Mouse (Mus musculus): ENCODE data around the gene B2m. TPM values are rescaled to one million over a fixed set of nuclear protein-coding genes. Genes with fewer than 3 reads are reported as not detected.

B2m gene
- polyA plus RNA-seq, 1 experiment from 2014 or later, result 89.8 TPM

Other genes with a start within 250 kb of the B2m start
- 40.1 and 48.9 TPM in 2 replicates for gene Ctdspl2, start 191.7 kb upstream of the B2m start, polyA plus RNA-seq (2014; fragmentation: Nextera tagmentation; extraction: Ambion mirVana)
- gene Mageb3, start 191.6 kb upstream of the B2m start, polyA plus RNA-seq (2014; fragmentation: Nextera tagmentation; extraction: Ambion mirVana), result 0.50 and 0.83 TPM in 2 replicates
- 9.7 and 9.9 TPM in 2 replicates for gene Eif3j1, start 119.1 kb upstream of the B2m start, polyA plus RNA-seq (2014; fragmentation: Nextera tagmentation; extraction: Ambion mirVana)
- 8.2 and 9.6 TPM in 2 replicates for gene Spg11, start 29.3 kb upstream of the B2m start, polyA plus RNA-seq (2014; fragmentation: Nextera tagmentation; extraction: Ambion mirVana)
- gene Trim69, start 13.0 kb downstream of the B2m start, polyA plus RNA-seq (2014; fragmentation: Nextera tagmentation; extraction: Ambion mirVana), result not detected in 2 replicates
- gene Patl2, start 38.5 kb downstream of the B2m start, polyA plus RNA-seq (2014; fragmentation: Nextera tagmentation; extraction: Ambion mirVana), result not detected in 2 replicates
- gene Terb2, start 38.6 kb downstream of the B2m start, polyA plus RNA-seq (2014; fragmentation: Nextera tagmentation; extraction: Ambion mirVana), result not detected in 2 replicates
- 19.7 and 20.1 TPM in 2 replicates for gene Sord, start 87.1 kb downstream of the B2m start, polyA plus RNA-seq (2014; fragmentation: Nextera tagmentation; extraction: Ambion mirVana)
- not detected in 2 replicates for gene Duox2, start 150.8 kb downstream of the B2m start, polyA plus RNA-seq (2014; fragmentation: Nextera tagmentation; extraction: Ambion mirVana)
- gene Duoxa2, start 151.2 kb downstream of the B2m start, polyA plus RNA-seq (2014; fragmentation: Nextera tagmentation; extraction: Ambion mirVana), result not detected in 2 replicates
- gene Duoxa1, start 166.0 kb downstream of the B2m start, polyA plus RNA-seq (2014; fragmentation: Nextera tagmentation; extraction: Ambion mirVana), result not detected in 2 replicates
- gene Duox1, start 168.0 kb downstream of the B2m start, polyA plus RNA-seq (2014; fragmentation: Nextera tagmentation; extraction: Ambion mirVana), result 0.06 TPM in 1 of 2 replicates, not detected in the other
- 9.7 and 12.4 TPM in 2 replicates for gene Shf, start 221.5 kb downstream of the B2m start, polyA plus RNA-seq (2014; fragmentation: Nextera tagmentation; extraction: Ambion mirVana)

Data from forebrain, embryonic 14.5 days (tissue).